Mouse (Mus musculus) embryo, embryonic 11 days (tissue): ENCODE data around the gene Rpl26.

ENCODE experiments used
- DNase-seq: peaks from one replicate; pipeline ENCODE4 v3.0.0-alpha.2; 2015

The Rpl26 gene

GRCm38 (mm10) chr11:68891823-68892222 is 9.6 kb upstream of the Rpl26 start:
- DNase-seq: no peak

DNA sequence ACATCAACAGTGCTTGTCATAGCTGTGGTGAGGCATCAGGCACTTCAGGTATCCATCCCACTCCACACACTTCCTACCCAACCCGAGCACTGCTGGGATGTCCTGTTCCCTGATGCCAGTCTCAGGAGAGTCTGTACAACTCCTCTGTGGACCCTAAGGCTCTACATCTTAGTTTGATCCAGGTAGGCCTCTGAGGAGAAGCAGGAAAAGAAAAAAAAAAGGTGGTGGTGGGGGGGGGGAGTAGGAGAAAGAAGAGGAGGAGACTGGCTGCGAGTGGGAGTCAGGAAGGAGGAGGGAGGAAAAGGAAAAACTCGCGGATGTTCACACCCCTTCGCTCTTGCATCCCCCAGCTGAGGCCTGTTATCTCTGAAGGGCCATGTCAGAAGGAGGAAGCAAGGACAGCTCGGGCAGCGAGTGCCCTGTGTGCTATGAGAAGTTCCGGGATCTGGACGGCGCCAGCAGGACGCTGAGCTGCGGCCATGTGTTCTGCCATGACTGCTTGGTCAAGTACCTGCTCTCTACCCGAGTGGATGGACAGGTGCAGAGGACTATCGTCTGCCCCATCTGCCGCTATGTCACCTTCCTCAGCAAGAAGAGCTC is 9.1 kb upstream of the Rpl26 start:
- no peak for DNase-seq

DNA sequence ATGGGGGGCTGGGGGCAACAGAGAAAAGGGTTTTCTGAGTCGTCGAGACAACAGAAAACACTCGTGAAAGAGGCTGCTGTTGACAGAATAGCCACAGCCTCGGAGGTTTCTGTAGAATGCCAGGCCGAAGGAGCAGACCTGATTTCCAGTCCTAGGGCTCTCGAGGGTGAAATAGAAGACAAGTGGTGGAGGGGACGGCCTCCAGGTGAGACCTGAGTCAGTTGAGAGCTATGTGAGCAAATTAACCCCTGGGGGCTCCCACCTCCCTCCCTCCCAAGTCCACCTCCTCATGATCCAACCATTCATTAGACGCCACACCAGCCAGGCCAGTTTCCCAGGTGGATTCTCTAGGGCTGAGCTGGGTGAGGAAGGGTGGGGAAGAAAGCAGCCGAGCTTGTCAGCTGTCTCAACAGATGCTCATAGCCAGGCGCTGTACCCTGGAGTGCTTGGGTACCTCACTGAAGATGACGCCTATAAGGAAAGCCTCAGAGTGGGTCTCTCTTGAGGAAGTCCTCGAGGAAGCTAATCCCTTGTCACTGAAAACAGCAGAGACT is 7.4 kb upstream of the Rpl26 start:
- no peak for DNase-seq

GRCm38 (mm10) chr11:68896247-68896646 is 5.1 kb upstream of the Rpl26 start:
- DNase-seq: no peak

DNA sequence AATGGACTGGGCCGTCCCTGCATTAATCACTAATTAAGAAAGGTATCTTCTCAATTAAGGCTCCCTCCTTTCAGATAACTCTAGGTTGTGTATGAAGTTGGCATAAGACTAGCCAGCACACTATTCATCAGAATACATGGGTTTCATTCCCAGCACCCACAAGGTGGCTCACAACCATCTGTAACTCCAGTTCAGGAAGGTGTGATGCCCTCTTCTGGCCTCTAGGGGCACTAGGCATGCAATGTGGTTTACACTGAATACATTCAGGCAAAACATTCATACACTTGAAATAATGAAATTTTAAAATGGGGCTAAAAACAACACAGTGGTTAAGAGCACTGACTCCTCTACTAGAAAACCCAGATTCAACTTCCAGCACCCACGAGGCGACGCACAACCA is 4.3 kb upstream of the Rpl26 start:
- peak; percentile 49 for DNase-seq

DNA sequence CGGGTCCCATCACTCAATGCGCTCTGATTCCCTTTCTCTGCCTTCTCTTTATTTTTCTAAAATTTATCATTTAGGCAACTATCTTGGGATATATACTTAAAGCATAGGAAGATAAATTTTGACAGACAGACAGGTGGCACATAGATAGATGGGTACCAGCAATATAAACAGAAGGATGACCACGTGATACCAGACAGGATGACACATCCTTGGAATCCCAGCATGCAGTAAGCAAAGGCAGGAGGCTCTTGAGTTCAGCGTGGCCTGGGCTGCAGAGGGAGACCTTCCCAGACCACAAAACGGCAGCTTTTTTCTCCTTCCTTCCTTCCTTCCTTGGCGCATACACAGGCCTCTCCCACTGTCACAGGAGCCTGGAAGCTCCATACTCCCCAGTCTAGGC is 3.5 kb upstream of the Rpl26 start:
- DNase-seq: no peak

GRCm38 (mm10) chr11:68898790-68899189 is 2.6 kb upstream of the Rpl26 start:
- DNase-seq: no peak

DNA sequence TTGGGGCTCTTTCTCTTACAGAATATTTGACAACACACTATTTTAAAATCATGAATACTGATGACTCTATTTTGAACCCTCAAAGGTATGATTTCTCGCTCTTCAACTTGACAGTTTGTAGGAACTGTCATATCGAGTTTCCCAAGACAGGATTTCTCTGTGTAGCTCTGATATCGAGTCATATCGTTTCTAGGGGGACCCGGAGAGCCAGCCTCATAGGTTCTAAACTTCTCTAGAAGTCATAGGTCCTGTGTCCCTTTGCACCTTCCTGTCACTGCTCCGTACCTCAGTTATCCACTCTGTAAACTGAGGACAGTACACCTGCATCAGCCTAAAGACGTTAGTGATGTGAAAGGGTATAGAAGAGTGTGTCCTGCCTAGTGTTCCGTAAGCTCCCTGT is 1.6 kb upstream of the Rpl26 start:
- DNase-seq: no peak

- DNase-seq: no peak
Observed at GRCm38 (mm10) chr11:68900519-68901350, 648 bp upstream of the Rpl26 start.

DNA sequence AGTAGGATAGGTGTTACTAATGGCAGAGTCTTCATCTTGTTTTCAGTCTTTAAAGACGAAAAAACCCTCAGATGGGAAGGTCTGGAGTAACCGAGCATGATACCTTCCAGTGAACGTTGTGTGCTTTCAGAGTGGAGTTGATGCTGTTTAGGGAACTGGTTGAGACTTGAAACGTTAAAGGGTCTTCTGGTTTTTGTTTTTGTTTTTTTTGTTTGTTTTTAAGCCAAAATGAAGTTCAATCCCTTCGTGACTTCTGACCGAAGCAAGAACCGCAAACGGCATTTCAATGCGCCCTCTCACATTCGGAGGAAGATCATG is 623 bp downstream of the Rpl26 start:
- no peak for DNase-seq

- no peak for DNase-seq
Observed at GRCm38 (mm10) chr11:68902367-68902766, 984 bp downstream of the Rpl26 start.

DNA sequence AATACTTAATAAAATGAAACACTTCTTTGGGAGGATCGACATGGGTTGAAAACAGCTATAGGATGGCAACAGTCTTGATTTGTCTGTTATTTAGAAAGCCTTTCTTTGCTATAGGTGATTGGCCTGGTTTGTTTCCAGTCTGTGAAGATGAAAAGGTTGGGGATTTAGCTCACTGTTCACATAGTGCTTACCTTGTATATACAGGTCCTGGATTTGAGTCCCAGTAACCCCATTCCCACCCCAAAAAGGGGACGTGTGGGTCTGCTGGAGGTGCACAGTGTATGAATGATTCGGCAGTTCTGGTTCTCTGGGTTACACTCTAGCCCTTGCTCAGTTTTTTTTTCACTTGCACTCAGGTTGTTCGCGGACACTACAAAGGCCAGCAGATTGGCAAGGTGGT is 1.4 kb downstream of the Rpl26 start:
- DNase-seq: no peak

DNA sequence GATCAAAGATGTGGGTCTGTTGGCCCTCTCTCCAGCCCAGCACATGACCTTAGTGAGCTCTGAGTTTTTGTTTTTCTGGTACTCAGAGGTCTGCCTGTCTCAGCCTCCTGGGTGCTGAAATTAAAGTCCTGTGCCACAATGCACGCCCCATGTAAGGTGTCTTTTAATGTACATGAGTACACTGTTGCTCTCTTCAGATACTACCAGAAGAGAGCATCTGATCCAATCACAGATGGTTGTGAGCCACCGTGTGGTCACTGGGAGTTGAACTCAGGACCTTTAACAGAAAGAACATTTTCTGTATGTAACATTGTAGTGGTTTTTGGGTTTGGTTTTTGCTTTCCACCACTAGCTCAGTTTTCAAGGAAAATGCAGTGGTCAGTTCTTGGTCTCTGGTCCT is 2.4 kb downstream of the Rpl26 start:
- DNase-seq: no peak

DNA sequence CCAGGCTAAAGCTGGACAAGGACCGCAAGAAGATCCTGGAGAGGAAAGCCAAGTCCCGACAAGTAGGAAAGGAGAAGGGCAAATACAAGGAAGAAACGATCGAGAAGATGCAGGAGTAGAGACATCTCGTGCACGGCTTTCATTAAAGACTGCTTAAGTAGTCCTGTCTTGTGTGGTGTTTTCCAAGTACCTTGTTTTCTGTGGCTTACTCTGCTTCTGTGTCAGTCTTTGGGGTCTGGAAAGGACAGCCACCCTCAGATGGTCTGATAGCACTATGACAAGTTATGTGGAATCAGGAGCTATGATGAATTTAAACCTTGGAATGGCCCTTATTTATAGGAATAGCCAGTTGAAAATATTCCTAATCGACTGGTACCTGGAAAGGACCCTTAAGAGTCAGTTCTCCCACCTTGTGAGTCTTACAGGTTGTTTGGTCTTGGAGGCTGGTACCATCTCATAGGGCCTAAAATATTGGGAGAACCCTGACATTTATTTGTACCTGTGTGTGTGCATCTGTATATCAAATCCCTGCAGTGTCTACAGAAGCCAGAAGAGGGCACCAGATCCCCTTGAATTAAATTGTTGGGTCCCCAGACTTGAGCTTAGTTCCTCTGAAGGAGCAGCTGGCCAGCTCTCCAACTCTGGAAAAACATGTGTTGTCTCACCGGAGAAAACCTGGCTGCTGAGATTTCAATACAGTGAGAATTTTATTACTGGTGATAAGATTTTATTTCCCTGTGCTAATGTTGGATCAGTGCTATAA is 3.2 kb downstream of the Rpl26 start:
- DNase-seq: peak; percentile 83

DNA sequence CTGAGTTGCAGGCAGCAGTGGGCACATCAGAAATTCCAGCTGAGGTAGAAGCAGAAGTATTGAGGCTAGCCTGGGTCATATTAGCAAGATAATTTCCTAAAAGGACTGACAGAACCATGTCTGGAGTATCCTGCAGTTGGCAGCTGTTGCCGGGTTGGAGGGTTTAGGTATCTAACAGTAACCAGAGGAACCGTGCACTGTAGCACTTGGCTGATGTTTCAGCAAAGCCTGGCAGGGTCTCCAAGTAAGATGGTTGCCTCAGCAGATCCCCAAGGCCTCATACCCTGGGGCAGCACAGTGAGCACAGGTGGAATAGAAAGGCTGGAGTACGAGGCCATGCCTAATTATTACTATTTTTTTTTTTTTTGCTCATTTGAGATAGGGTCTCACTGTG is 3.8 kb downstream of the Rpl26 start:
- no peak for DNase-seq

DNA sequence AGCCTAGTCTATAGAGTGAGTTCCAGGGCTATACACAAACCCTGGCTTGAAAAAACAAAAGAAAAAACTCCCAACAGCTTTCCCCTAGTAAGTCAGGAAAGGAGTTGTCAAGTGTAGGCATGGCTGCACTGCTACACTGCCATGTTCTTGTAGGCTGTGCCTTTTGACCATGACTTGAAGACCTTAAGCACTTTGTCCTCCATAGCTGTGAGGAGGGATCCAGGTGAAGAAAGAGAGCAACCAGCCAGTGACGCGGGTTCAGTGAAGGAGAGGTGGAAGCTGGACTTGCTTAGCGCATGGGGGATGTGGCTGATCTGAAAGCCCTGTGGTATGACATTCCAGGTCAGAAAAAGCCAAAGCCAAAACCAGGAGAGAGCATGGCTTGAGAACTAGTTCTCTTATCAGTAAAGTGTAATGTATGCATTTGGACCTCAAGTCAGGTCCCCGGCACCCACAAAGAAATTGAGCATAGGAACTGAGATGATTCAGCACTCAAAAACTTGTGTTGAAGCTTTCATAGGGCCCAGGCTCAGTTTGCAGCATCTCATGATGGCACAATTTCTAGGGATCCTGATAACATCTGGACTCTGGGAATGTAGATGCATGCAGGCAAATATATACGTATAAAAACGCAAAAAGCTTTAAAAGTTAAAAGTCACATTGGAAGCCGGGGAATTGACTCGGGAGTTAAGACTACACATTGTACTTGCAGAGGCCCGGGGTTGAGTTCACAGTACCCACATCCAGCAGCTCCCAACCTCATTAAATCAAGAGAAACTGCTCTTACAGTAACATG is 4.5 kb downstream of the Rpl26 start:
- DNase-seq: no peak

GRCm38 (mm10) chr11:68906461-68906790 is 5.0 kb downstream of the Rpl26 start:
- DNase-seq: no peak

DNA sequence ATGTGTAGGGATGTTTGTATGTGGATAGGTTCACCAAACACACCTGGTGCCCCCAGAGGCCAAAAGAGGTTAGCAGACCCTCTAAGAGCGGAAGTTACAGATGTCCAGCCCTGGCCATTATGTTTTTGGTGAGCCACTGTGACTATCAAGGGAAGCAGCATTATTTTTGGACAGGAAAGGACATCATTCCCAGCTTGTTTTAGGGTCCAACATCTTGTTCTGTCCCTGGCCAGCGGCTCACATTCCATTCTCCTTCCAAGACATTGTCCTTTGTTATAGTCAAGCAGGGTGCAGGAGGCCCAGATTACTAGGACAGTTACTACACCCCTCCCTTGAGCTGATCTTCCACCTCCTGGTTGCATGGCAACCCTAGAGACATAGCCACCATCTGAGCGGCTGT is 5.9 kb downstream of the Rpl26 start:
- DNase-seq: no peak

- DNase-seq: no peak
Observed at GRCm38 (mm10) chr11:68908846-68909503, 7.6 kb downstream of the Rpl26 start.

DNA sequence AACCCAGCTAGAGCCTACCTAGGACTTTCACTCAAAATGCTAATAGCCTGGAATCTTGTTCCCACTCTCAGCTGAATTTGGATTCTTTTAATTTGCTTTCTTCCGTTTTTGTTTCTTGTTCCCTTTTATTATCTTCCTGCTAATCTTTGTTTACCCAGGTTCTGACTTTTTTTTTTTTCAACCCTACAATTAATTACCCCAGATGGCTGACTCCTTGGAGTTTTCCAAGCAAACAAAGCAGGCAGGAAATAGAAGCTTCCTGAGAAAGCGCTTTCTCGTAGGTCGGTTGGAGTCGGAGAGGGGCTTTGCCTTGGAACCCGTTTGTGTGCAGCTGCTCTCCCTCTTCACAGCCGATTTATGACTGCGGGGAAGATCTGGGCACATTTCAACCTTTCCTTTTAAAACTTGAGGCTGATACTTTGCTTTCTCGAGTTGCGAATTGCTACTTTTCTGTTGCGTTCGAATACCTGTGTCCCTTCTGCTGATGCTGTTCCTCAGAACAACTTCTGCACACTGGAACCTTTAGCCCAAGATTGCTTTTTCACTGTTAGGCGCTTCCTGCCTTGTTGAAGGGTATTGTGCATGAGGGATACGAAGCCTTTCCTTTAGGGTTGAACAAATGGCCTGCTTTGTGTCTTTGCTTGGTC is 10.3 kb downstream of the Rpl26 start:
- DNase-seq: peak; percentile 47

GRCm38 (mm10) chr11:68914566-68914965 is 13.2 kb downstream of the Rpl26 start:
- no peak for DNase-seq

- DNase-seq: no peak
Observed at GRCm38 (mm10) chr11:68923191-68923590, 21.8 kb downstream of the Rpl26 start.
